Mouse (Mus musculus) urinary bladder, postnatal 4 days (tissue): ENCODE data around the gene Scap.
"Not testable (repeated sequence)": the region's sequence is repeated elsewhere in the genome, so short reads cannot be mapped to it uniquely, and the experiment has no call there.

Experiments used
- DNase-seq, 2 experiments: peaks; one replicate each; pipeline ENCODE4 v3.0.0; 2021 to 2022; ENCODE audit warnings: low spot score in 2 of 2

The Scap gene

GRCm38 (mm10) chr9:110330913-110331312 is 2.2 kb upstream of the Scap start:
- not testable (repeated sequence) for DNase-seq

- DNase-seq, result no peak
These were observed 790 bp downstream of the Scap start for GRCm38 (mm10) chr9:110333896-110334259.

GRCm38 (mm10) chr9:110334849-110335248 is 1.8 kb downstream of the Scap start:
- DNase-seq, result no peak

- DNase-seq, result no peak
These were observed 7.1 kb downstream of the Scap start for GRCm38 (mm10) chr9:110340037-110340750.

GRCm38 (mm10) chr9:110342008-110342407 is 8.9 kb downstream of the Scap start:
- DNase-seq, result no peak

GRCm38 (mm10) chr9:110343805-110344204 is 10.7 kb downstream of the Scap start:
- no peak for DNase-seq

- DNase-seq, result no peak
These were observed 12.1 kb downstream of the Scap start for GRCm38 (mm10) chr9:110345057-110345739.

GRCm38 (mm10) chr9:110348899-110349298 is 15.8 kb downstream of the Scap start:
- no peak for DNase-seq

- DNase-seq, result no peak
These were observed 17.1 kb downstream of the Scap start for GRCm38 (mm10) chr9:110350188-110350587.

GRCm38 (mm10) chr9:110350612-110351011 is 17.5 kb downstream of the Scap start:
- no peak for DNase-seq

- DNase-seq, result no peak
These were observed 18.3 kb downstream of the Scap start for GRCm38 (mm10) chr9:110351350-110351749.

- DNase-seq, result no peak
These were observed 19.0 kb downstream of the Scap start for GRCm38 (mm10) chr9:110351932-110352632.

GRCm38 (mm10) chr9:110358341-110358740 is 25.3 kb downstream of the Scap start:
- no peak for DNase-seq

GRCm38 (mm10) chr9:110361299-110361698 is 28.2 kb downstream of the Scap start:
- DNase-seq, result no peak

- no peak for DNase-seq
These were observed 29.2 kb downstream of the Scap start for GRCm38 (mm10) chr9:110362337-110362736.

GRCm38 (mm10) chr9:110366746-110367145 is 33.7 kb downstream of the Scap start:
- DNase-seq, result no peak

- DNase-seq, result no peak
These were observed 36.8 kb downstream of the Scap start for GRCm38 (mm10) chr9:110369860-110370259.

- DNase-seq, result no peak
These were observed 40.8 kb downstream of the Scap start for GRCm38 (mm10) chr9:110373871-110374270.

GRCm38 (mm10) chr9:110375668-110376067 is 42.6 kb downstream of the Scap start:
- no peak for DNase-seq

- DNase-seq, result not testable (repeated sequence)
These were observed 44.6 kb downstream of the Scap start for GRCm38 (mm10) chr9:110377655-110378054.

GRCm38 (mm10) chr9:110379361-110379760 is 46.3 kb downstream of the Scap start:
- DNase-seq, result no peak

- no peak for DNase-seq
These were observed 47.6 kb downstream of the Scap start for GRCm38 (mm10) chr9:110380662-110381061.

- DNase-seq, result no peak
These were observed 48.2 kb downstream of the Scap start for GRCm38 (mm10) chr9:110381292-110381691.
